Mouse (Mus musculus) retina, postnatal 7 days (tissue): Measurements from ENCODE around the gene Ccs.

ENCODE experiments used
- DNase-seq: peaks from one replicate; pipeline ENCODE4 v3.0.0-alpha.2; 2012; ENCODE audit warnings: low read depth, low spot score

The Ccs gene

DNA sequence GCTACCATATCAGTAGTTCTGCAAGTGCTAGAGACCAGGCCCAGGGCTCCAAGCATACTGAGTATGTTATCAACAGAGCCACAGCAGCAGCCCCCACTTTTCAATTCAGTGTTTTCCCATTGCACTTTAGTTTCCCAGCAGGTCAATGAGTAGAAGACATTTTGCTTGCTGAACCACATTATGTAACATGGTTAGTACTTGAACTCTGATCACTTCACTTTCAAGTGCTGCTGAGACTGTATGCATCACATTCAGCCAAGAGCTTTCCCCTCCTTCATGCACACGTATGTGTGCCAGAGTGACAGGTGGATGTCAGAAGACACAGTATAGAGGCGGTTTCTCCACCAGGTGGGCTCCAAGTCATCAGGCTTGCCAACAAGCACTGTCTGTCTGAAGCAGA, 56.2 kb downstream of the Ccs start:
- DNase-seq: no peak
